Mouse (Mus musculus) liver, embryonic 16.5 days (tissue): ENCODE results near the gene Il1r1. TPM values are rescaled to one million over a fixed set of nuclear protein-coding genes. Genes with fewer than 3 reads are reported as not detected.

Source experiments
- polyA plus RNA-seq: library from polyadenylated mRNA; unstranded; fragments of >200 nt; fragmentation: Nextera tagmentation; extraction: Ambion mirVana; gene quantifications from 2 replicates; pipeline ENCODE4 v1.2.1, GENCODE M21; 2015

The Il1r1 gene
- polyA plus RNA-seq, 1 experiment from 2014 or later, result 7.2 TPM

Other genes starting within 250 kb of the Il1r1 start
- gene Il1r2, start 151.0 kb upstream of the Il1r1 start, polyA plus RNA-seq, result 1.9 and 2.0 TPM in 2 replicates
- 1.2 and 1.5 TPM in 2 replicates for gene Il1rl2, start 99.5 kb downstream of the Il1r1 start, polyA plus RNA-seq
- gene Il1rl1, start 204.5 kb downstream of the Il1r1 start, polyA plus RNA-seq, result 5.3 and 5.7 TPM in 2 replicates
- gene Il18r1, start 240.5 kb downstream of the Il1r1 start, polyA plus RNA-seq, result 0.13 and 0.14 TPM in 2 replicates